Mouse (Mus musculus): ENCODE results near the gene Klhl21. TPM values are rescaled to one million over a fixed set of nuclear protein-coding genes. Genes with fewer than 3 reads are reported as not detected.

The Klhl21 gene
- 10.9 and 12.0 TPM in 2 replicates for polyA plus RNA-seq (2016; fragmentation: Nextera tagmentation; extraction: Ambion mirVana)

GRCm38 (mm10) chr4:152008622-152009075 is at the start of gene Klhl21:
TSS of gene Klhl21 (plus strand) at chr4:152008803.
- WGBS (ENCODE audit: insufficient replicate concordance) = 6% methylated on average over 44 of the region's 45 CpGs
- Histone ChIP-seq H3K4me3 (peak within 1 kb of the TSS; percentile 91), H3K9me3 (replicated peaks) (no peaks in the 10 kb centered on the region), H3K36me3 (peaks cover 23% of the 10 kb centered on the region), H3K9ac (peak within 1 kb of the TSS; percentile 83), H3K27me3 (replicated peaks) (peaks cover 17% of the 10 kb centered on the region), H3K27ac (peak within 1 kb of the TSS; percentile 87), H3K4me1 (peaks cover 70% of the 10 kb centered on the region), H3K4me2 (peak within 1 kb of the TSS; percentile 100)
- ATAC-seq = peak; percentile 85

GRCm38 (mm10) chr4:151959849-151960512 is 48.6 kb upstream of the Klhl21 start:
- peaks cover 92% of the 10 kb centered on the region for H3K4me1 ChIP-seq
- H3K36me3 ChIP-seq = peaks cover 85% of the 10 kb centered on the region
- H3K4me3 ChIP-seq = peak overlapping the region; percentile 6; the same call in 1 of the 2 replicates
- peak overlapping the region; percentile 98 for H3K27ac ChIP-seq
- no peaks in the 10 kb centered on the region for H3K27me3 ChIP-seq (replicated peaks)
- H3K4me2 ChIP-seq = peak overlapping the region; percentile 52
- no peaks in the 10 kb centered on the region for H3K9me3 ChIP-seq (replicated peaks)
- 52% methylated on average over 11 of the region's 11 CpGs for WGBS (ENCODE audit: insufficient replicate concordance)
- peak; percentile 17 for ATAC-seq
- peak overlapping the region; percentile 74 for H3K9ac ChIP-seq

GRCm38 (mm10) chr4:151960513-151960854 is 48.1 kb upstream of the Klhl21 start:
- H3K9ac ChIP-seq = peak overlapping the region; percentile 74
- H3K27ac ChIP-seq = peak overlapping the region; percentile 98
- peaks cover 84% of the 10 kb centered on the region for H3K36me3 ChIP-seq
- peak overlapping the region; percentile 52 for H3K4me2 ChIP-seq
- no peaks in the 10 kb centered on the region for H3K9me3 ChIP-seq (replicated peaks)
- WGBS (ENCODE audit: insufficient replicate concordance) = 15% methylated on average over 3 of the region's 3 CpGs
- ATAC-seq = peak; percentile 95
- no peaks in the 10 kb centered on the region for H3K27me3 ChIP-seq (replicated peaks)
- peak overlapping the region; percentile 12; the same call in 1 of the 2 replicates for H3K4me3 ChIP-seq
- H3K4me1 ChIP-seq = peaks cover 87% of the 10 kb centered on the region

- peak; percentile 43 for ATAC-seq
- H3K36me3 ChIP-seq = peaks cover 86% of the 10 kb centered on the region
- H3K4me2 ChIP-seq = peak overlapping the region; percentile 49
- no peaks in the 10 kb centered on the region for H3K9me3 ChIP-seq (replicated peaks)
- peak overlapping the region; percentile 67 for H3K9ac ChIP-seq
- H3K4me3 ChIP-seq = no peak overlapping the region
- WGBS (ENCODE audit: insufficient replicate concordance) = 27% methylated on average over 3 of the region's 3 CpGs
- H3K4me1 ChIP-seq = peaks cover 63% of the 10 kb centered on the region
- H3K27ac ChIP-seq = peak overlapping the region; percentile 98
- H3K27me3 ChIP-seq (replicated peaks) = no peaks in the 10 kb centered on the region
These were observed 45.8 kb upstream of the Klhl21 start for GRCm38 (mm10) chr4:151962817-151963216.

GRCm38 (mm10) chr4:151968204-151968921 is 40.2 kb upstream of the Klhl21 start:
- ATAC-seq = no peak
- no peaks in the 10 kb centered on the region for H3K27me3 ChIP-seq (replicated peaks)
- H3K4me2 ChIP-seq = no peak overlapping the region
- peaks cover 29% of the 10 kb centered on the region for H3K4me1 ChIP-seq
- no peak overlapping the region for H3K9ac ChIP-seq
- H3K4me3 ChIP-seq = no peak overlapping the region
- H3K36me3 ChIP-seq = peaks cover 97% of the 10 kb centered on the region
- no peaks in the 10 kb centered on the region for H3K9me3 ChIP-seq (replicated peaks)
- peak overlapping the region; percentile 6; the same call in 1 of the 2 replicates for H3K27ac ChIP-seq
- 91% methylated on average over 26 of the region's 26 CpGs for WGBS (ENCODE audit: insufficient replicate concordance)

- H3K4me2 ChIP-seq = no peak overlapping the region
- no peaks in the 10 kb centered on the region; the same call in 1 of the 2 replicates for H3K9me3 ChIP-seq (replicated peaks)
- peak overlapping the region; percentile 62 for H3K27ac ChIP-seq
- WGBS (ENCODE audit: insufficient replicate concordance) = 73% methylated on average over 10 of the region's 10 CpGs
- no peaks in the 10 kb centered on the region for H3K27me3 ChIP-seq (replicated peaks)
- peaks cover 24% of the 10 kb centered on the region for H3K4me1 ChIP-seq
- no peak overlapping the region for H3K9ac ChIP-seq
- H3K36me3 ChIP-seq = peaks cover 99% of the 10 kb centered on the region
- H3K4me3 ChIP-seq = no peak overlapping the region
- no peak for ATAC-seq
These were observed 36.2 kb upstream of the Klhl21 start for GRCm38 (mm10) chr4:151972221-151972967.

- H3K36me3 ChIP-seq = peaks cover 99% of the 10 kb centered on the region
- no peak overlapping the region for H3K4me3 ChIP-seq
- H3K4me2 ChIP-seq = no peak overlapping the region
- H3K27me3 ChIP-seq (replicated peaks) = no peaks in the 10 kb centered on the region
- H3K9ac ChIP-seq = no peak overlapping the region
- peaks cover 27% of the 10 kb centered on the region for H3K4me1 ChIP-seq
- 74% methylated on average over 3 of the region's 3 CpGs for WGBS (ENCODE audit: insufficient replicate concordance)
- H3K9me3 ChIP-seq (replicated peaks) = no peaks in the 10 kb centered on the region; the same call in 1 of the 2 replicates
- ATAC-seq = no peak
- H3K27ac ChIP-seq = no peak overlapping the region
These were observed 33.2 kb upstream of the Klhl21 start for GRCm38 (mm10) chr4:151975441-151975840.

- no peak overlapping the region for H3K4me3 ChIP-seq
- peaks cover 99% of the 10 kb centered on the region for H3K36me3 ChIP-seq
- peak overlapping the region; percentile 20; the same call in 1 of the 2 replicates for H3K27ac ChIP-seq
- 48% methylated on average over 10 of the region's 10 CpGs for WGBS (ENCODE audit: insufficient replicate concordance)
- H3K9me3 ChIP-seq (replicated peaks) = no peaks in the 10 kb centered on the region; the same call in 1 of the 2 replicates
- H3K4me2 ChIP-seq = no peak overlapping the region
- no peak overlapping the region for H3K9ac ChIP-seq
- ATAC-seq = no peak
- peaks cover 14% of the 10 kb centered on the region; the same call in 1 of the 2 replicates for H3K4me1 ChIP-seq
- no peaks in the 10 kb centered on the region for H3K27me3 ChIP-seq (replicated peaks)
These were observed 30.9 kb upstream of the Klhl21 start for GRCm38 (mm10) chr4:151977748-151978147.

- H3K4me3 ChIP-seq = no peak overlapping the region
- no peaks in the 10 kb centered on the region for H3K9me3 ChIP-seq (replicated peaks)
- WGBS (ENCODE audit: insufficient replicate concordance) = 80% methylated on average over 8 of the region's 8 CpGs
- H3K4me2 ChIP-seq = no peak overlapping the region
- H3K36me3 ChIP-seq = peaks cover 78% of the 10 kb centered on the region
- H3K4me1 ChIP-seq = peaks cover 21% of the 10 kb centered on the region
- H3K27me3 ChIP-seq (replicated peaks) = no peaks in the 10 kb centered on the region
- no peak overlapping the region for H3K9ac ChIP-seq
- no peak overlapping the region for H3K27ac ChIP-seq
- ATAC-seq = no peak
These were observed 27.9 kb upstream of the Klhl21 start for GRCm38 (mm10) chr4:151980699-151981098.

GRCm38 (mm10) chr4:151981363-151981762 is 27.2 kb upstream of the Klhl21 start:
- Histone ChIP-seq H3K27me3 (replicated peaks) (no peaks in the 10 kb centered on the region), H3K27ac (no peak overlapping the region), H3K4me1 (peaks cover 28% of the 10 kb centered on the region), H3K36me3 (peaks cover 71% of the 10 kb centered on the region), H3K4me2 (no peak overlapping the region), H3K4me3 (no peak overlapping the region), H3K9ac (no peak overlapping the region), H3K9me3 (replicated peaks) (no peaks in the 10 kb centered on the region)
- peak; percentile 70 for ATAC-seq
- 18% methylated on average over 5 of the region's 5 CpGs for WGBS (ENCODE audit: insufficient replicate concordance)

GRCm38 (mm10) chr4:151983043-151983442 is 25.6 kb upstream of the Klhl21 start:
- H3K4me3 ChIP-seq = no peak overlapping the region
- H3K9me3 ChIP-seq (replicated peaks) = no peaks in the 10 kb centered on the region
- no peak overlapping the region for H3K9ac ChIP-seq
- peak overlapping the region; percentile 0; the same call in 1 of the 2 replicates for H3K4me2 ChIP-seq
- 58% methylated on average over 17 of the region's 17 CpGs for WGBS (ENCODE audit: insufficient replicate concordance)
- H3K4me1 ChIP-seq = peaks cover 42% of the 10 kb centered on the region
- H3K27me3 ChIP-seq (replicated peaks) = no peaks in the 10 kb centered on the region
- no peak for ATAC-seq
- peaks cover 55% of the 10 kb centered on the region for H3K36me3 ChIP-seq
- peak overlapping the region; percentile 29; the same call in 1 of the 2 replicates for H3K27ac ChIP-seq

All from liver, embryonic 12.5 days (tissue).